Mouse (Mus musculus) thymus, postnatal 4 days (tissue): ENCODE measurements around the gene Zfp281.

Experiments used
- DNase-seq: peaks from one replicate; pipeline ENCODE4 v3.0.0; 2021

The Zfp281 gene

DNA sequence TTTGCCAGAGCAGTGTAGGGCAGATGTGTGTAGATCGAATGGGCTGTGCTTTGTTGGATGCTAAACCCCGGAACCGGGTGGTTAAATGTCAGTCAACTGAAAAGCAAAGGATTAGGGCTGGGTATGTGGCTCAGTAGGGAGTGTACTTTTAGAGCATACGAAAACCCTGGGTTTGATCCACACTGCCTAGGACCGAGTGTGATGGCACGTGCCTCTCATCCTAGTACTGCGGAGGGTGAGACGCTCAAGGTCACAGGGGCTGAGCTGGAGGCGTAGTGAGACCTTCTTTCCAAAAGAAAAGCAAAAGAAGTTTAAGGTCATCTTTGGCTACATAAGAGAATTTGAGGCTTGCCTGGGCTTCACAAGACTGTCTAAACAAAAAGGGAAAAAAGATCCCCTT is 34.6 kb downstream of the Zfp281 start:
- no peak for DNase-seq

DNA sequence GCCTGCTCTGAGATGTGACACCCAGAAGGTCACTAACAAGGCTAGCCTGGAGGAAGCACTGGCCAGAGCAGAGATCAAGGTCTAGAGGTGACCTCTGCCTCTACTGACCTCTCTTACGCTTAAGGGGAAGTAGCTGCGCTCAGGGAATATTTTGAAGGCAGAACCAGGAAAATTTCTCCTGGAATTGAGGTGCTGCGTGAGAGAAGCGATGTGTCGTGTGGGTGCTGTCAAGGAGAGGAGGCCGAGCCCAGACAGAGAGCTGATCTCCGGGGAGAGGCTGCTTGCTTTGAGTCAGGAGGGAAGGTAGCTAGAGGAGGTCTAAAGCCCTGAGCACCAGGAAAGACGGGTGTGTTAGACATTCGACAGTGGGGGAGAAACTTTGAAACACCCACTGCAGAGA is 35.2 kb downstream of the Zfp281 start:
- no peak for DNase-seq

DNA sequence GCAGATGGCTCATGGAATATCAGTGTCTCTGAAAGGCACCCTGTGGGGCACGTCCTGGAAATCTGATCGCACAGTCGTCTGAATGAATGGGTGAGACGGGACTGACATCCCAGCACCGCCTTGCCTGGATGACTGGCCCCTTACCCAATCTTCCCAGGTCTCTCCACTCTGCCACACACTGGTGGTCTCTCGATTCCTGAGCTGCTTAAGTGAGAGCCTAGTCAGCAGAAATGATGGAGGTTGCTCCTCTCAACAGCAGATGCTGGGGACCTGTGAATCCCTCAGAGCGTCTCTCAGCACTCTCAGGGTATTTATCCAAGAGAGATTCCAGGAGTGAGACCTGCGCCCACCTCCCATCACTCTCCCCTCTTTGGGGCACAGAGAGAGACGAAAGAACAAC is 36.8 kb downstream of the Zfp281 start:
- no peak for DNase-seq

- no peak for DNase-seq
These were observed 37.4 kb downstream of the Zfp281 start for GRCm38 (mm10) chr1:136661939-136662563.

DNA sequence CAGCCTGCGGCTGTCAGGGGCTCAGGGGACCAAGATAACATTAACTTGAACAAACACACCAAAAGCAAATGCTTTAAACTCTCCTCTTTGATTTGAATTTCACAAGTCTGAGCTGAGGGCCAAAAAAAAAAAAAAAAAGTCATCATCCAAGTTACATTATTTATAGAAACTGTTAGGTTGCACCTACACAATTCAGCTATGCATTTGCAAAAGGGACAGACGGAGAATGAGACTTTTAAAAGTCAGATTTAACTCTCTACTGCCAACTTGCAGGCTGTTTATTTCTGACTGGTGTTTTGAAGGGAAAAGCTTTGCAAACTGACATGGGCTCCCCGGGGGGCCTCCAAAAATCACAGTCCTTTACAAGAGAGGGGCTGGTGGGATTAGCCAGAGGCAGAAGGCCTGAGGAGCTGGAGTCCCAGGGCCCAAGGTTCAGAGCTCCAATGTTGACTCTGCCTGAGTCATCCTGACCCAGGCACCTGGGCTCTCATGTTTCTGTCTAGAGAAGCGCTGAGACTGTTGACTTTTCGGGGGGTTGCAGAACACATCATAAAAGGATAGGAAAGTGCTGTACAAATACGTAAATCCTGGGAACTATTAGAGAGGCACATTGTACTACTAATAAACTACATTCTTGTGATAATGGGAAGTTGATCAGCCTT is 40.4 kb downstream of the Zfp281 start:
- DNase-seq = no peak

DNA sequence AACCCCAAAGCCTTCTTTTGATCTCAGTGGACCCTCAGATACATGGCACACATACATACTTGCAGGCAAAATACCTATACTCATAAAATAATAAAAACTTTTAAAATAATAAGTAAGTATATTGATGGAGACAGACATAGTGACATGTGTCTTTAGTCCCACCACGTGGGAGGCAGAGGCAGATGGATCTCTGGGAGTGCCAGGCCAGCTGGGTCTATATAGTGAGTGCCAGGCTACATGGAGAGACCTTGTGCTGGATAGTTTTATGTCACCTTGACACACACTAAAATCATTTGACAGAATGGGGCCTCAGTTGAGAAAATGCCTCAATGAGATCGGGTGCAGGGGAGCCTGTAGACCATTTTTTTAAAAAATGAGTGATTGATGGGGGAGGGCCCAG is 41.8 kb downstream of the Zfp281 start:
- no peak for DNase-seq

GRCm38 (mm10) chr1:136669926-136670325 is 45.2 kb downstream of the Zfp281 start:
- no peak for DNase-seq

DNA sequence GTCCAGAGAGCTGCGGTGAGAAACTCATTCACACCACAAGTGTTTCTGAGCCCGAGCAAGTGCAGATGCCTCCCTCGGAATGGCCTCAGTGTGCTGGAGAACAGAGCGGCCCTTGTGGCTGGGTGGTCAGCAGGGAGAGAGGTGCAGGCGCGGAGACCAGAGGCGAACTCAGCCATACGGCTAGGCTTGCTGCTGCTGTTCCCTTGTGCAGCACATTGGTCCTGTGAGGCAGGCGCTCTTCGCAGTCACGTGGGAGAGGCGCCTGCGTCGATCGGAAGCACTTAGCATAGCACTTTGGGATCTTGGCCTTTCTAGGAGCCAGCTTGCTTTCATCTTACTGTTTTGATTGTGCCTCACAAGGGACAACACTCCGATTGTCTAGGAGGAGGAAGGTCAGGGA is 45.7 kb downstream of the Zfp281 start:
- DNase-seq = no peak

- no peak for DNase-seq
These were observed 47.2 kb downstream of the Zfp281 start for GRCm38 (mm10) chr1:136671767-136672434.

GRCm38 (mm10) chr1:136672564-136672963 is 47.9 kb downstream of the Zfp281 start:
- peak; percentile 73 for DNase-seq

DNA sequence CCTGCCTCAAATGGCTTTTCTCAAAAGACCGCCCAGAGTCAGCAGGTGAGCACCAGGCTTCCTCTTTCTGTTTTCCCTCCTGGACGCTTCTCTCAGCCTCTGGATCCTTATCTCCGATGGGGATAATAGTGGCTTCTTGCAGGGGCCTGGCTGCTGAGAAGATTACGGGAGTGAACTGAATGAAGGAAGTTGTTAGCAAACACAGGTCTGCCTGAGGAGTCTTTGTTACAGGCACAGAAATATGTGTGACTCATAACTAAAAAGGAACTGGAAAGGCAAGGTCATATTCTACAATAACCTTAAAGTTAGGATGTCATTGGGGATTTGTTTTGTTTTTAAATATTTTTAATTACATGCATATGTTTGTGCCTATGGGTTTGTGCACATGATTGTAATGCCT is 48.6 kb downstream of the Zfp281 start:
- DNase-seq = no peak

DNA sequence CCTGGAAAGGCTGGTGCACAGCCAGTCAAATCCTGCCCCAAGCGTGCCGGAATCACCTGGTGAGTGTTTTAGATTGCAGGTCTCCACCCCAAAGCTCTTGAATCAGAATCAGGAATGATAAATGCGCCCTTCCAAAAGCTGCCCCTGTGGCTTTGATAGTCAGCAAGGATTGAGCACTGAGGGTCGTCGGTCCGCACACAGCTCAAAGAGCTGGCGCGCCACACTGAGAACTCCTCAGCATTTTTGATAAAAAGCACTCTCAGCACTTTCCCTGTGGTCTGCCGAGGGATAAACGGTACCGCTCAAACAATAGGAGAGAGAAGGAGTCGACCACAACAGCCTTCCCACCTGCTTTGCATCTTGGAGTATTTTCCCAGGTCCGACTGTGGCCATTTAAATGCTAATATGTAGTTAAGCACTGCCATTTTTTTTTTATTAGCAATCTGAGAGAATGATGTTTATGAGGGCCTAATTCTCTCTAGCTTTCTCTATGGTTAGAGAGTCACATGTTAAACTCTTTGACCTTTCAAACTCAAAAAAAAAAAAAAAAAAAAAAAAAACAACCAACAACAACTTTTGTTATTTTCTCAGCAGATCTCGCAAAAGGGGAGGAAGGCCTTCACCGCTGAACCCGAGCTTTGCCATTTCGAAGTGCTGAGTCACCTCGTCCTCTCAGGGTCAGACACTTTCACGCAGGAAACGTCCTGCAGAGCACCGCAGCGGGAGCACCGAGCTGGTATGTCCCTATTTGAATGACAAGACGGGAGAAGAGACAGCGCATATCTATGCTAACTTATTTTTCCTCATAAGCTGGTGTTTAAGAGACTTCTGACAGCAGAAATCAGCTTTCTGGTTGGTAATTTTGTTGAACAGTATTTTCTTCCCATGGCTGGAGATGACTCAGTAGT is 50.1 kb downstream of the Zfp281 start:
- DNase-seq = no peak

DNA sequence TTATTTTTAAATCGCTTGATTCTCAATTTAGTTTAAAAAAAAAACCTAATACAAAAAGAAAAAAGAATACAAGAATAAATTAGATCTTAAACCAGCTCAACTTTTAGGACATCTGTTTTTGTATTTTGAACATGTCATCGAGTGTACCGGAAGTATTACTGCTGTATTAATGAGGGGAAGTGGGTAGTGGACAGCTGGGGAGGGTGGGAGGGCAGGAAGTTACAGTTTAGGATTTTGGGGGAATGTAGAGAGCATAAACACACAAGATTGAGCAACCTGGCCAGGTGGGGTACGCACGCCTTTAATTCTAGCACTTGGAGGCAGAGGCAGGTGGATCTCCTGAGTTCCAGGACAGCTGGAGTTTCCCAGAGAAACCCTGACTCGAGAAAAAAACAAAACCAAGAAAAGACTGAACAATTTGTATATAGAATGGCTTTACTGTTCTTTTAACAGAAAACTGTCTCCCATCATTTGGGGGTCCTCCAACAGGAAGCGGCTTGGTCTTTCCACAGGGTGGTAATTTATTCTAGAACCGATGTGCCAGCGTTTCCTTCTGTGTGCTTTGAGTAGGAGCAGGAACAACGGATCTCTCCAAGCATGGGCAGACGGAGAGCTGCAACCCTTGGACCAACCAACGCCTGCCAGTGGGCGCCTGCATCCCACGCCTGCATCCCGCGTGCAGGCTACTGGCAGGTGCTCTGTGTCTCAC is 51.2 kb downstream of the Zfp281 start:
- no peak for DNase-seq

DNA sequence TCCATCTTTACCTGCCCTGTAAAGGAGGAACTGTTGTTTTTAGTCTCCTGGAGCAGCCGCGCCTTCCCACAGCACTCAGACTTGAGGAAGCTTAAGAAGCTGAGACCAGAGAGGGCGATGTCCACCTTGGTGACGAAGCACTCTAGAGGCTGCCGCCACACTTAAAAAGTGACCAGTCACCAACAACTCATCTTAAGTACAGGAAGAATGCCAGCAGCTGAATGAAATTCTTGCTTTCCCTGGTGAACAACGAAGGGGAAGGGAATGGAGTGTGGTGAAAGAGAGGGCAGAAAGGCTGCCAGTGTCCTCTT is 51.7 kb downstream of the Zfp281 start:
- no peak for DNase-seq

GRCm38 (mm10) chr1:136677847-136678325 is 53.2 kb downstream of the Zfp281 start:
- DNase-seq = no peak

GRCm38 (mm10) chr1:136678836-136679235 is 54.1 kb downstream of the Zfp281 start:
- no peak for DNase-seq
